Mouse (Mus musculus) lung, postnatal 36 days (tissue): ENCODE results near the gene Helz2.

Experiments
- DNase-seq: peaks from one replicate; pipeline ENCODE4 v3.0.0; 2022; ENCODE audit warnings: mixed read lengths

Gene Helz2

DNA sequence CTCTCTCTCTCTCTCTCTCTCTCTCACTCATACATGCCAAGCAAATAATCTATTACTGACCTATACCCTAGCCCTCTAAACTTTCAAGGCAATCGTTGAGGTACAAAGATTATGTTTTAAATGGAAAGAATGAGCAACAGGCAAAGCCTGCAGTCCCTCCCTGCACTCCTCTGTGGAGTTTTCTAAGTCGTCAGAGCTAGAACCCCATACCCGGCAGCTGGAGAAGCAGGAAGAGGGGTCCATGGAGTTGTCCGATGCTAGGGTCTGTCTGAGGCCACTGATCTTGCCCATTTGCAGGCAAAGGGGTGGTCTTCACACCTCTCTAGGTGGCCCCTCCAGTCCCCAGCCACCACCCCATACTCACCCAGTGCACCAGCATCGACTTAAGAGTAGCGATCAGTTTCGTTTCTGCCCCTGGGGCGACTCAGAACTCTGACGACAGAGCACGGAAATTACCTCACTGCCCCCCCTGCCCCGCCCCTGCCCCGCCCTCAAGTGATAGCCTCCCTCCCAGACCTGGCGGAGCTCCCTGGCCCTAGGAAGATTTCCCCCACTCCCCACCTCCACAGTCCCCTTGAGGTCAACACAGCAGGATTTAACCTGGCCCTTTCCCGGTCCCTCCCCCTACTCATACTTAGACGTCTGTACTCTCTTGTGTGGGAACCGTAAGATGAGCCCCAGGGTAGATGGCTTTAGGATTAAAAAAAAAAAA, at the start of gene Helz2:
Helz2 (minus strand) TSS at position 426 of the 712 bp plus-strand sequence.
- DNase-seq = peak; percentile 79

DNA sequence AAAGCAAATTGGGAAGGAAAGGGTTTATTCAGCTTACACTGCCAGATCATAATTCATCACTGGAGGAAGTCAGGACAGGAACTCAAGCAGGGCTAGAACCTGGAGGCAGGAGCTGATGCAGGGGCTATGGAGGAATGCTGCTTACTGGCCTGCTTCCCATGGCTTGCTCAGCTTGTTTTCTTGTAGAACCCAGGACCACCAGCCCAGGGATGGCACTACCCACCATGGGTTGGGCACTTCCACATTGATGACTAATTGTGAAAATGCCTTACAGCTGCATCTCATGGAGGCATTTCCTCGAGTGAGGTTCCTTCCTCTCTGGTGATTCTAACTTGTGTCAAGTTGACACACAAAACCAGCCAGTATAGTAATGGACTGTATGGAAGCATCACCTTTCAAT, 49.1 kb upstream of the Helz2 start:
- DNase-seq = no peak

DNA sequence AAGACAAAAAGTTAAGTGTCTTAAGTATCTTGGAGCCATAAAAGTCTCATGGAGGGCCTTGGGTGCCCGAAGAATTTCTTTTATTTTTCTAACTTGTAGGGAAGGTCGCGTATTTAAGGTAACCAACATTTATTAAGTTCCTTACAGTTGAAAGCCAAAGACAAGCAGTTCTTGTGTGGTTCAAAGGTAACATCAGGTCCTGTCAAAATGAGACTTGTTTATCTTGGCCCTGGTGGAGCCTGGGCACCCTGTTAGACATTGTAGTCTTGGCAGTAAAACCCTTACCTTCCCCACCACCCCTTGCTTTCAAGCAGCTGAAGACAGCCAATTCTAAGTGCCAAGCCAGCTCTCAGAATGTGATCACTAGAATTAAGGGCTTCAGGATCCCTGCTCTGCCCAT, 46.9 kb upstream of the Helz2 start:
- DNase-seq = no peak

DNA sequence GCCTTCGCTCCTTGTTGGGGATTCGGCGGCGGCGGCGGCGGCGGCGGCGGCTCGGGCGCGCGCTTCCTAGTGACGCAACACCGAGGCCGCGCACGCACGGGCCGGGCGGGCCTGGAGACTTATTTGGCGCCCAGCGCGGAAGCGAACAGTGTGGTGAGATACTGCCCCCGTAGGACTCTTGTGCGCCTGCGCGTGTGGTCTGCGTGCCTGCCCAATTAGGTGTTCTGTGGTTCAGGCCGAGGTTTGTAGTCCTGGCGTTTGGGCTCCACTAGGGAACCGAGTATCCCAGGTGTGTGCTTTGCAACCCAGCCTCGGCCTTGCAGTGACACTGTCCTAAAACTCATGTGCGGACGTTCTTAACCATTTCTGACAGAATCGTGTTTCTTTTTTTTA, 46.1 kb upstream of the Helz2 start, which contains the start of gene Gmeb2:
Gmeb2 (minus strand) TSS at position 78 of the 393 bp plus-strand sequence.
- peak; percentile 97 for DNase-seq

DNA sequence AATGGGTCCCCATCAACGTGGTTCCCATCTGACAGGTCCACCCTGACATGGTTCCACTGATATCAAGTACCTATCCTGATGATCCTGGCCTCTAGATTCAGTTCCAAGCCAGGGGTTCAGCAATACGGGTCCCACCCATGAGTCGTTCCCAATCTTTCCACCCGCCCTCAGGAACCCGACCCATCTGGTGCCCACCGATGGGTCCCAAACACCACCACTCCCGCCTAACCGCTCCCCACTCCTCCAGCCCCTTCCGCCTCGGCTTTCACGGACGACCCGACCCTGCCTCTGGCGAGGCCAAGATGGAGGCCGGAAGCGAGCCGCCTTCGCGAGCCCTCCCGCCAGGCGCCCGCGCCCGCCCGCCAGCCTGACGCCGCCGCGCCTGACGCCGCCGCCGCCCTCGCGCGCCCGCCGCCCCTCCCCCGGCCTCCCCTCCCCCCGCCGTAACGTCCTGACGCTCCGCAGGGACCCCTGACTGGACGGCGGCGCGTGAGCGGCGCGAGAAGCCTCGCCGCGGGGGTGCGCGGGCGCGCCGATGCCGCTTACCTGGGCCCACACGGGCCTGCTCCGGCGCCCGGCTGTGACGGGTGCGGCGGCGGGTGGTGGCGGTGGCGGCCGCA, 45.6 kb upstream of the Helz2 start:
- DNase-seq = peak; percentile 80

DNA sequence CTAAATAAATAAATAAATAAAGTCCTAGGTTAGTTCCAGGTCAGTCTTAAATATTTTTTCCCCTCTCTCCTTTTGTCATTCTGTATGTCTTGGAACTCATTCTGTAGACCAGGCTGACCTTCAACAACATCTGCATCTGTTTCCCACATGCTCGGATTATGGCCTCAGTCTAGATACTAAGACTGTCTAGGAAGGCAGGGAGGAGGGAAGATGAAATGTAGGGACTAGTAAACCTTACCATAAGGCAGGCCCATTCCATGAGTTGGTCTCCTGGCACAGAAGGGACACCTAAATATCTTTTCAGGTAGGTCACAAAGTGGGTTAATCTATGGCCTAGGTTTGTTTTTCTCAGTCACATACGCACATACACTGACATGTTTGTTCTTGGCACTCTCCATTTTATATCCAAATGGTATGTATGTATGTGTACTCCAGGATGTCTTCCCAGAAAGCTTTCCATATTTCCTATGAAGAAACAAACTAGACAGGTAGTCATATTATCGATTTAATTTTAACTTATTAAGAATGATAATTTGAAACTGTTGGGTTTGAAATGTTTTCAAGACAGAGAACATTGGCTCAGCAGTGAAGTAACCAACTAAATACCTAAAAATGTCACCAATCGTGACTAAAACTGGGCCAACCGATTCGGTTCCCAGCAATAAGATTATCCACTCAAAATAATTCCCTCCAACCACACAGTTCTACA, 45.0 kb upstream of the Helz2 start:
- DNase-seq = no peak

DNA sequence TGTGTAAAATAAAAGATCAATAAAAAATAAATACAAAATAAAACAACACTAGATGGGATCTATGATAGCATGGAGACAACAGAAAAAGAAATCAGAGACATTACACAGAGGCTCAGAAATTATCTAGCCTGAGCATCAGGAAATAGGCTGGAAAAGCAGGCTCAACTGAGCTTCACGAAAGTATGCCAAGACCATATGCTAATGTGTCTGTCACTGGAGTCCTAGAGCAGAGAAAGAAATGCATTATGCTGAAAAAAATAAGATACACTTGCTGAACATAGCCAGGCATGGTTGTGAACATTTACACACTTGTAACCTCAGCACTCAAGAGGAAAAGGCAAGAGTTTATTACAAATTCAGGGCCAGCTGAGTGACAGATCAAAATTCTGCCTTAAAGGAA, 38.1 kb upstream of the Helz2 start:
- DNase-seq = no peak

DNA sequence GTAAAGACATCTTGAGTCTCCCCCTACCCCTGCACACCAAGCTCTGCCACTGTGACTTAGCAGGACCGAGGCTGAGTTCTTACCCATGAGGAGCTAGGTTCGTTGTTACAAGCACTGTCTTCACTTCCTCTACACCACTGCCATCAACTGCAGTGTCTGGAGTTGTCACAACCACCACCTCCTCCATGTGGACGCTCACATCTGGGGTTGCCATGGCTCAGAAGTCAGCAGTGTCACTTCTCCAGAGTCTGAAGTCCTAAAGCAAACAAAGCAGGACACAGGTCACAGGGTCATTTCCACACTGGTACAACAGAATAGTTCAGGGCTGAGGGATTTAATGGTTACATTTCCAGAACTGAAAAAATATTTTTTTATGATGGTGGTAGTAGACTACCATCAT, 36.0 kb upstream of the Helz2 start:
- DNase-seq = peak; percentile 8

DNA sequence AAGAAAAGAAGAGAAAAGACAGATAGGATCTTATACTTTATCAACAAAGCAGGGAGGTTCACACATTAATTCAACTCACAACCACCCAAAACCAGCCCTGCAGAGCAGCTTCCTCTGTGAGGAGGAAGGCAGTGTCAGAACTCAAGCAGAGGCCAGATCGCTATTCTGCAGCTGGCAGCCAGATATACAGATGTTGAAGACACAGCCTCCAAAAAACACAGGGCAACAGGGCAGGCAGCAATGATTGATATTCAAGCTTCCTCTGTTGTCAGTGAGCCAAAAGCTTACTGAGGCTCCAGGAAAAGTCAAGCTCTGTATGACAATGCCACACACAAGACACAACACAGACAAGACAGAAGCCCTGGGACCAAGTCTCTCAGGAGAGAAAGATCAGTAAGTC, 34.9 kb upstream of the Helz2 start:
- peak; percentile 82 for DNase-seq

DNA sequence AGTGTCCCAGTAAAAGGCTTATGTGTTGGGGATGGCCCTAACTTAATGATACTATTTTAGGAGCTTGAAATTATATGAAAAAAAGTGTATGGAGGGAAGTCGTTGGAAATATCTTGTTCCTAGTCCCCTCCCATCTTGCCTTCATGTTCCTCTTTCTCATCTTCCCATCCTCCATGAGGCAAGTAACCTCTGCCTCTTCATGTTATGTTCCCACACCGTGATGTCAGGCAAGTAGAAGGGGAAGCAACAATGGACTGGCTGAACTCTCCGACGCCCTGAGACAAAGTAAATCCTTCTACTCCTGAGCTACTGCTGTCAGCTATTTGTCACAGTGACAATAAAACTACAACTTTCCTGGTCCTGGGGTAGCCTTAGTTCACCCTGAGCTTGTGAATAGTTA, 32.8 kb upstream of the Helz2 start:
- no peak for DNase-seq

DNA sequence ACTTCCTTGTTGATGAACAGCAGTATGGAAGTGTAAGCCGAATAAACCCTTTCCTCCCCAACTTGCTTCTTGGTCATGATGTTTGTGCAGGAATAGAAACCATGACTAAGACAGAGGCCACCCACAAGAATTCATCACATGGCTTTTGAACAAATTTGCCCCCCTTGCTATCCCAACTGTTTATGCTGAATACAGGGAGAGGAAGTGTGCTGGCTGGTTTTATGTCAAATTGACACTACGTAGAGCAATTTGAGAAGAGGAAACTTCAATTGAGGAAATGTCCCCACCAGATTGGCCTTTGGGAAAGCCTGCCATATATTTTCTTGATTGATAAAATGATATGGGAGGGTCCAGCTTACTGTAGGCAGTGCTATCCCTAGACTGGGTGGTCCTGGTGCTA, 32.0 kb upstream of the Helz2 start:
- no peak for DNase-seq

DNA sequence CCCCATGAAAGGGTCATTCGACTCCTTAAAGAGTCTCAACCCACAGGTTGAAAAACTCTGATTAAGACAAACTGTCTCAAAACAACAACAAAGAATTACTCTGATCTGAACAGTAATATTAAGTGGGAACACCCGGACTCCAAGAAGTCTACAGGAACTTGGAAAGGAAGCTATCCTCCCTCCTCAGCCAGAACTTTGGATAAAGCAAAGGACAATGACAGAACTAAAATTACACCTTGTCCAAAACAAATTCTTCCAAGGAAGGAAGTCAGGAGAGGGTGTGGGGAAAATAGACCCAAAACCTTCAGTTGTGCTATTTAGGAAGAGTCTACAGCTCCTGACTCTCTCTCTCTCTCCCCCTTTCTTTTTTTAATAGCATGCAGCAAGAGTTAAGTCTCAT, 30.3 kb upstream of the Helz2 start:
- DNase-seq = peak; percentile 13

DNA sequence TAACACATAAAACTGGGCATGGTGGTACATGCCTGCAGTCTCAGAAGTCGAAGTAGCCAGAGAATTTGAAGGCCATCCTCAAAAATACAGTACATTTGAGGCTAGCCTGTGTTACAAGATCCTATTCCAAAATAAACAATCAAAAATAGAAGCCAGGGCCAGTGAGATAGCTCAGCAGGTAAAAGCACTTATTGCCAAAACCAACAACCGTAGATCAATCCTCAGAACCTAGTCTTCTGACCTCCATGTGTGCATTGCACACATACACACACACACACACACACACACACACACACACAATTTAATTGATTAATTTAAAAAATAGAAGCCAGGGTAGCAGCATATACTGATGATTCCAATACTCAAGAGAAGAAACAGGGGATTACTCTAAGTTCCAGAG, 25.0 kb upstream of the Helz2 start:
- DNase-seq = no peak

DNA sequence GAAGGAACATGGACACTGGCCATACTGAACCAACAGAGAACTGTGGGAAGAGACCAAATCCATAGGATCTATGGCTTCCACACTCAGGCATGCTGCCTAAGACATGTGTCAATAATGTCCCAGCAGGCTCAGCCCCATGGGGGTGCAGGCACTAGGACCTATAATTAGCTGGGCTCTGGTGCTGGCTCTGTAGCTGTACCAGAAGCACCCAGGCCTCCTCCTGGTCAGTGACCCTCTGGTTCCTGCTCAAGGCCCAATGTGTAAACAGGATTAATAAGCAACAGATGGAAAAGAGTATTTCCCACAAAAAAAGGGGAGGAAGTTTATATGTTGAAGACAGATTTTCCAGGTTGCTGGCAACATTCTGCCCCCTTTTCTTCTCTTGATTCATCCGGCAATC, 11.4 kb upstream of the Helz2 start:
- DNase-seq = no peak

DNA sequence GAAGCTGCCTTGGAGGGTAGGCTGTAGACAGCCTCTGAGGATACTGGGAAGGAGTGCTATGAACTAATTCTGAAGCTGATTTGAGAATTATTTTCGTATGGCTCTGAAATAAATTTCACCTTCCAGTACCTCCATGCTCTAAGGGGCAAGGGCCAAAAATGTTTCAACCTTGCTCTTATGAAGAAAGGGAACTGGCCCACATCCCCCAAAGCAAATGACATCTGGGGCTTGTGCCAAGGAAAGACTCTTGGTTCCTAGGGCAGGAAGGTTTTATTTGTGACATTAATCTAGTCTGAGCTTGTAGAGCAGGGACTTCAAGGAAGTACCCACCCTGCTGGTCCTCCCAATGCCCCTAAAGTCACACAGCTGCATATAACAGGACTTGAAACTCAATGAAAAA, 10.0 kb upstream of the Helz2 start:
- DNase-seq = no peak

DNA sequence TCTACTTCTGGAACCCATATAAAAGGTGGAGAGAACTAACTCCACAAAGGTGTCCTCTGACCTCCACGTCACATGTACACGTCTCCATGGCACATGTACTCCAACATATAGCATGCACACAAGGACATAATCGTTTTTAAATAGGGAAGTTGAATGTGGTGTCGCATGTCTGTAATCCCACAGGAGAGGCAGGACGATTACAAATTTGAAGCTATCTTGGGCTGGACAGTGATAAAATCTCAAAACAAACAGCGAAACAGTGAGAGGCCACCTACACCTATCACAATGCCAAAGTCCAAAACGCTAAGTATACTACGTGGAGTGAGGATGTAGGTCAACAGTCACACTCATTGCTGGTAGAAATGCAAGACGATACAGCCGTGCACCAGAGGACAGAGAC, 7.4 kb upstream of the Helz2 start:
- no peak for DNase-seq

DNA sequence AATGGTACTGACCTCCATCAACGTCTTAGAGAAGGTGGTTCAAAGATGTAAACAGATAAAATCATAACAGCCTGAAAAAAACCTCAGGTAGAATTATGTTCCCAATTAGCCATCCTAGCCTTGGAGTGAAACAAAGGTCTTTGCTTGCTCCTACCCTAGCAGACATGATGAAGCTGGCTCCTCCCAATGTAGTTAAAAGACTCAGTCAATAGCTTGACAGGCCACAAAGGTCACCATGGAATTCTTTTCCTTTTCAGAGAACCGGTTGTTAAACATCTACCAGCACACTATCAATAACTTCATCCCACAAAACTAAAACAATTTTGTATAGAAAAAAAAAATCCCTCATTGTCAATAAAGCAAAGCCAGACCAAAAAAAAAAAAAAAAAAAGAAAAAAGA, 3.2 kb upstream of the Helz2 start:
- DNase-seq = no peak

DNA sequence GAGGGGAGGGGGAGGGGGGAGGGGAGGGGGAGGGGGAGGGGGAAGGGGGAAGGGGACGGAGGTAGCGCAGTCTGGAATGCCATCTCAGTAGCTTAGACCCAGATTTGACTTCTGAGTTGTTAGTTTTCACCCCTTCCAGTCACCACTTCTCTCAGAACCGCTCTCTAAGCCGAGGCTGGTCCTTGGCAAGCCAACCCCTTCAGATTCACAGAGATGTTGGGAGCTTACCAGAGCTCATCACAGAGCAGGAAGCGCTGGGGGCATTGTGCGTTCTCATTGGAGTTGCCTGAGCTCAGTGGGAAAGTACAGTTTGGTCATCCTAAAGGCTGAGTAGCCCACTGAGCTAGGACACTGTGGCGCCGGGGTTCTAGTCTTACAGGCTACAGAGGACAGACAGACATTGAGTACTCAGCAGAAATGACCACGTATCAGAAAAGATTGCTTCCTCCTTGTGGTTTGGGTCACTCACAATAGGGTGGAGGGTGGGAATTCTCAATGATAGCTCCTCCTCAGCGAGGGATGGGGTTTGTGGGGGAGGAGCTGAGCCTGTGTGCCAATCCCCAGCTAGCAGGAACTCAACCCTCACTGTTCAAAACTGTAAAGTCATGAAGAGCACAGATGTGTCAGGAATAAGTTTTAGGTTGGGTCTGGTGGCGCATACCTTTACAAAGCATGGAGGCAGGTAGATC, 2.0 kb upstream of the Helz2 start:
- DNase-seq = peak; percentile 72

DNA sequence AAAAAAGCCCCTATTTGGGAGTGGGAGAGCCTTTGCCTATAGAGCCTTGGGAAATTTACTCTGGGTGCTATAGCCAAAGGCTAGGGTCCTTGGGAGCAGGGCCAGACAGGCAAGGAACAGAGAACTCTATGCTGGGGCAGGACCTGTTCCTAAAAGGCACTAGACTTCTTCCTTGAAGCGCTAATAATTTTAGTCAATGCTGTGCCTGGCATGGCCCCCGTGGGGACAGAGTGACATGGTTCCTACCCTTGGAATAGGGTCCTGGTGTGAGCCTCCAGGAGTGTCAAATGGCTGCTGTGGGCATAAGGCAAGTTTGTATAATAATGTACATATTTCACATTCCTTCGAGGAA, 463 bp upstream of the Helz2 start:
- no peak for DNase-seq

DNA sequence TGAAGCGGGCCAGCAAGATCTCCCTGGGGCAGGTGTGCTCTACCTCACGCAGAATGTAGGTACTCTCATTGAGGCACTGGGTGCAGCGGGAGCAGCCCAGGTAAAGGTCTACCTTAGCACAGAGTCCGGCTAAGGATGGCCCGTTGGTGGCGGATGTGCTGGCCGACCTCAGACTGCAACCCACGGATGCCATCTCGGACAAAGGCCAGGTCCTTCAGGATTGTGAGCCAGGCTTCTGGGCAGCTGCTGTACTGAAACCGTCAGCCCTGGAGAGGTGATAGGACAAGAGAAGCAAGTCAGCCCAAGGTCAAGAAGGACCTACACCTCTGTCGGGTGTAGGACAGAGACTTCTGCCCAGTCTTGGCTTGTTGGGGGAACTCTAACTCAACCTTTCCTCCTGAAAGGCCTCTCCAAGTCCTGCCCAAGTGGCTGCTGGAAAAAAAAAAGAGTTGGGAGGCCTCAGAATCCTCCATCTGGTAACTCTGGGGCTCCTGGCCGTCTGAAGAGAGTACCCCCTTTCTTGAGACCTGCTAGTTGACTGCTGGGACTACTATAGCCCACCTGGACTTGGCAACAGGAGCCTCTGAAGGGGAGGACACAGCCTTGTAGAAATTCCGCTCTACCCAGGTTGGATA, 904 bp downstream of the Helz2 start:
- no peak for DNase-seq

DNA sequence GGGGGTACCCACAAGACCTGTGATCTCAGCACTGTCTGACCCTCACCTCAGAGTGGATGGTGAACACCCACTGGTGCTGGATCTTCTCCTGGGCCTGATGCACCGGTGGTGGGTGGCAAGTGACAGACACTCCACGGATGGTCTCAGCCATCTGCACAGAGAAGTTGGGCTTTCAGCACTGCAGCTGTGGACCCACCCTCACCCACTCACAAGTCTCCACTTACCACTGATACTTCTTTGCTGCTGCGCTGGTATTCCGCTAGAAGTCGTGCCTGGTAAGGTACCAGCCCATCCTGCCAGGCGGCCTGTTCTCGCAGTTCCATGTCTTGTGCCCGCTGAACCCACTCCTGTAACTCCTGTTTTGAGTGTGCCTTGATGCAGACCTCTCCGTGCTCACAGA, 2.6 kb downstream of the Helz2 start:
- no peak for DNase-seq

DNA sequence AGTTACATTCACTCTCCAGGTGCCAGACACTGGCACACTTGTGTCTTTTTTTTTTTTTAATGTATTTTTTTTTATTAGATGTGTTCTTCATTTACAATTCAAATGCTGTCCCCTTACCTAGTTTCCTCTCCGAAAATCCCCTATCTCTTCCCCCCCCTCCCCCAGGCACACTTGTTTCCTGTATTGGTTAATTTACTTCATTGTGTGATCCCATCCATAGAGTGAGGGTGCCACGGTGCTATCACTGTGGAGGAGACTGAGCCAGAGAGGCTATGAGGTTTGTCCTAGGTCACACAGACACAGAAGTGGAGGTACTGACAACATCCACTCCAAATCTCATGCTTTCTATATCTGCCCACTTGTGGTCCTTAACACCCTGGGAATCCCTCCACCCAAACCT, 3.0 kb downstream of the Helz2 start:
- DNase-seq = no peak

DNA sequence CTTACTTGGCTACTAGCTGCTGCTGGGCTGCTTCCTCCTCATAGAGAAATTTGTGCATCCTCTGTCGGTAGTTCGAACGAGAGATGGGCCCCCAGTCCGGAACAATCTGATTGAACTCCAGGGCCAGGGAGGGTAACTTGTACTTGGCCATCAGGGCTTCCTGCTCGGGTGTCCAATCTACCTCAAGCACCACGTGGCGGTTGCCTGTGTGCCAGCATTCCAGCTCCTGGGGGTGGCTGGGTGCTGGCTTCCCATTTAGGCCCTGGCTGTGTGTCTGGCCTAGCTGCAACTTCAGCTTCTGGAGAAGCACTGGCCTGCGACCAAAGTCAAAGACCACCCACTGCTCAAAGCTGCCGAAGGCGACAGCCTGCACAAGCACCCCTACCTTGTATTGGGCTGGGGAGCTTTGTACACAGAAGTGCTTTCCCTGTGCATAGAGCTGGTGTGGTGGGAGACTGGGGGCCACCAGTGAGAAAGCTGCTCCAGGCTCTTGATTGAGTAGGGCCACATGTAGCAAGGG, 3.7 kb downstream of the Helz2 start:
- no peak for DNase-seq
